Mouse (Mus musculus) small intestine, adult 2 months (tissue): ENCODE results near the gene Poldip3. TPM values are rescaled to one million over a fixed set of nuclear protein-coding genes. Genes with fewer than 3 reads are reported as not detected.
A peak's percentile ranks its signal among the peaks of the same experiment; 100 is the strongest.

Source experiments
- H3K27ac ChIP-seq: fragments of 200-500 bp; 2 replicates; pipeline ENCODE4 v1.5.1; 2012; ENCODE audit warnings: low read depth, low read length, control low read depth, inconsistent platforms; ENCODE audit not compliant: insufficient read depth
- H3K27me3 ChIP-seq: fragments of 200-500 bp; 2 replicates; pipeline ENCODE4 v1.6.1; 2012; ENCODE audit warnings: mild to moderate bottlenecking, moderate library complexity, low read length, inconsistent platforms; ENCODE audit not compliant: control insufficient read depth, insufficient read depth
- H3K36me3 ChIP-seq: fragments of 200-500 bp; 2 replicates; pipeline ENCODE4 v1.6.1; 2012; ENCODE audit warnings: mild to moderate bottlenecking, low read length, control low read depth, inconsistent platforms; ENCODE audit not compliant: control insufficient read depth, insufficient read depth
- H3K4me1 ChIP-seq: fragments of 200-500 bp; 2 replicates; pipeline ENCODE4 v1.6.1; 2012; ENCODE audit warnings: low read length, inconsistent platforms, mixed read lengths; ENCODE audit not compliant: control insufficient read depth, insufficient read depth, insufficient read length
- H3K4me3 ChIP-seq: fragments of 200-500 bp; 2 replicates; pipeline ENCODE4 v1.5.1; 2012; ENCODE audit warnings: low read depth, mild to moderate bottlenecking, control low read depth, inconsistent platforms, low read length, moderate library complexity
- CTCF ChIP-seq: fragments of 200-500 bp; IDR thresholded peaks from 2 replicates; pipeline ENCODE4 v1.5.1; 2012; ENCODE audit warnings: low read depth, mild to moderate bottlenecking, control low read depth, inconsistent platforms, low read length, moderate library complexity, mixed read lengths; ENCODE audit not compliant: insufficient replicate concordance, insufficient read length; ENCODE audit errors: extremely low read depth
- POLR2A ChIP-seq: fragments of 200-500 bp; IDR thresholded peaks from 2 replicates; pipeline ENCODE4 v1.6.1; 2012; ENCODE audit warnings: low read depth, mild to moderate bottlenecking, control low read depth, inconsistent platforms, low read length, moderate library complexity
- WGBS: fragments of 180-500 bp; shearing (Covaris S2); methylation state at CpG from one replicate; pipeline ENCODE4 v1.1.7; 2018; 5-methylcytosine and 5-hydroxymethylcytosine counted together
- polyA plus RNA-seq: library from polyadenylated mRNA; depleted of rRNA; stranded (reverse); fragments of >200 nt; gene quantifications from 2 replicates; pipeline ENCODE4 v1.2.3, GENCODE M21; 2012

The Poldip3 gene
- polyA plus RNA-seq, 1 experiment: 46.7 TPM

GRCm38 (mm10) chr15:83164971-83165471 lies 15.8 kb upstream of the Poldip3 start:
- Histone ChIP-seq H3K4me3 (0 out of 2 replicates have a peak overlapping the region, but pooled peaks have one; percentile 1), H3K27ac (peak overlapping the region; percentile 75), H3K36me3 (peaks cover 43% of the 10 kb centered on the region), H3K4me1 (peaks cover 55% of the 10 kb centered on the region), H3K27me3 (no peaks in the 10 kb centered on the region)
- TF ChIP-seq POLR2A (no peak), CTCF (no peak)
- 39% methylated on average over 5 of the region's 5 CpGs for WGBS

GRCm38 (mm10) chr15:83162818-83163485 lies 13.8 kb upstream of the Poldip3 start:
- peaks cover 39% of the 10 kb centered on the region for H3K4me1 ChIP-seq
- peak overlapping the region; percentile 52 for H3K27ac ChIP-seq
- 86% methylated on average over 11 of the region's 11 CpGs for WGBS
- TF ChIP-seq CTCF: no peak
- TF ChIP-seq POLR2A: no peak
- H3K36me3 ChIP-seq: peaks cover 62% of the 10 kb centered on the region
- H3K4me3 ChIP-seq: no peak overlapping the region
- no peaks in the 10 kb centered on the region for H3K27me3 ChIP-seq

GRCm38 (mm10) chr15:83162001-83162400 lies 12.8 kb upstream of the Poldip3 start:
- Histone ChIP-seq H3K27me3 (no peaks in the 10 kb centered on the region), H3K27ac (no peak overlapping the region; the same call in 1 of the 2 replicates), H3K4me1 (peaks cover 29% of the 10 kb centered on the region), H3K36me3 (peaks cover 65% of the 10 kb centered on the region), H3K4me3 (no peak overlapping the region)
- WGBS: 97% methylated on average over 4 of the region's 4 CpGs
- no peak for TF ChIP-seq CTCF
- no peak for TF ChIP-seq POLR2A

GRCm38 (mm10) chr15:83161062-83161748 lies 12.0 kb upstream of the Poldip3 start:
- Histone ChIP-seq H3K27me3 (no peaks in the 10 kb centered on the region), H3K4me1 (peaks cover 21% of the 10 kb centered on the region), H3K27ac (no peak overlapping the region), H3K36me3 (peaks cover 70% of the 10 kb centered on the region), H3K4me3 (no peak overlapping the region)
- TF ChIP-seq CTCF (no peak), POLR2A (no peak)
- WGBS: 83% methylated on average over 10 of the region's 10 CpGs

GRCm38 (mm10) chr15:83160561-83160960 lies 11.4 kb upstream of the Poldip3 start:
- peaks cover 68% of the 10 kb centered on the region for H3K36me3 ChIP-seq

GRCm38 (mm10) chr15:83159823-83160222 lies 10.6 kb upstream of the Poldip3 start:
- no peak overlapping the region for H3K4me3 ChIP-seq
- H3K27me3 ChIP-seq: no peaks in the 10 kb centered on the region
- peaks cover 71% of the 10 kb centered on the region for H3K36me3 ChIP-seq
- H3K4me1 ChIP-seq: peaks cover 13% of the 10 kb centered on the region
- TF ChIP-seq CTCF: no peak
- no peak for TF ChIP-seq POLR2A
- H3K27ac ChIP-seq: no peak overlapping the region
- WGBS: 93% methylated on average over 9 of the region's 9 CpGs

More at GRCm38 (mm10) chr15:83160561-83160960, 11.4 kb upstream of the Poldip3 start:
- Histone ChIP-seq H3K27ac (no peak overlapping the region), H3K27me3 (no peaks in the 10 kb centered on the region), H3K4me1 (peaks cover 16% of the 10 kb centered on the region), H3K4me3 (no peak overlapping the region)
- TF ChIP-seq POLR2A (no peak), CTCF (no peak)
- WGBS: 92% methylated on average over 4 of the region's 4 CpGs

GRCm38 (mm10) chr15:83158587-83159160 lies 9.5 kb upstream of the Poldip3 start:
- H3K27me3 ChIP-seq: no peaks in the 10 kb centered on the region
- TF ChIP-seq CTCF (no peak), POLR2A (no peak)
- H3K27ac ChIP-seq: no peak overlapping the region
- WGBS: 88% methylated on average over 7 of the region's 7 CpGs
- H3K4me3 ChIP-seq: no peak overlapping the region
- peaks cover 9% of the 10 kb centered on the region for H3K4me1 ChIP-seq
- peaks cover 75% of the 10 kb centered on the region for H3K36me3 ChIP-seq
